Mouse (Mus musculus): Measurements from ENCODE around the gene Wdfy3. TPM values are rescaled to one million over a fixed set of nuclear protein-coding genes. Genes with fewer than 3 reads are reported as not detected.
"Not testable (repeated sequence)": the region's sequence is repeated elsewhere in the genome, so short reads cannot be mapped to it uniquely, and the experiment has no call there.

Gene Wdfy3
- total RNA-seq, 2 experiments from 2014 or later, result 8.4 to 19.4 TPM

- no peak for ATAC-seq (replicated peaks; ENCODE audit: low FRiP score, low TSS enrichment, poor library complexity, severe bottlenecking)
Measured at GRCm38 (mm10) chr5:102009606-102010005, 60.1 kb downstream of the Wdfy3 start.

DNA sequence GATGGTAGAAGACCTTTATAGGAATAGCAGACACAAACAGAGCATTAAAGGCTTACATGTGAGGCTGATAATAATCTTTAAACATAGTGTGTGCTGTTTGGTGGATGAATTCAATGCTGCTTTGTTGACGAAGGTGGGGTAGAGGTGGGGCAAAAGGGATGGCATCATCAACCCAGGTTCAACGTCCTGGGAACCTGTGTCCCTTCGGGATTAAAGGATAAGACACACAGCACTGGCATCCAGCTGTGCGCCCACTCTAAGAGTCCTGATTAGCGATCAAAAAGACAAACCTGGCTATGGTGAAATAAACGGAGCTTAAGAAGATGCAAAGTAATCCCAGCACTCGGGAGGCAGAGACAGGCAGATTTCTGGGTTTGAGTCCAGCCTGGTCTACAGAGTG is 61.0 kb downstream of the Wdfy3 start:
- ATAC-seq (replicated peaks; ENCODE audit: low FRiP score, low TSS enrichment, poor library complexity, severe bottlenecking), result no peak

DNA sequence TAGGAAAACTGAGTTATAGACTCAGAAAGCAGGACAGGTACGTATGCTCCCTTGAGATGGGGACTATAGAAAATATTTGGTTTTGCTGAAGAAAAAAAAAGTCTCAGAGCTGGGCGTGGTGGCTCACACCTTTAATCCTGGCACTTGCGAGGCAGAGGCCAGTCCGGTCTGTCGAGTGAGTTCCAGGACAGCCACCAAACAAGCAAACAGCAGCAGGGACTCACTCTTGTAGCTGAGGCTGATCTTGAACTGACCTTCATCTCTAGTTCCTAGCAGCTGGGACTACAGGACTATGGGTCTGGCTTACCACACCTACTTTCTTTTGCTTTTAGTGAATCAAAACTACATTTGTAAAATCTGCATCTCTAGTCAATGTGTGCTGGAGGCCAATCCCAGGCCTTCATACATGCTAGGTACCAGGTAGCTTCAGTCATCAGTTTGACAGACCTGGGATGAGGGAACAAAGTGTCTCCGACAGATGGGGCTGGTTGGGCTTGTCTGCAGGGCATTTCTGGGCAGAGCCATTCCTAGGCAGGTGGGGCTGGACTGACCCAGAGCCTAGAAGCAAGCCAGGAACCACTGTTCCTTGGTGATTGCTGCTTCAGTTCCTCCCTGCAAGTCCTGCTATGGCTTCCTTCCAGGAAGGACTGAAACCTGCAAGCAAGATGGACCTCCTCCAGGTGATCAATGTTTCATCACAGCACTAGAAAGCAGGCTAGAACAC is 63.3 kb downstream of the Wdfy3 start:
- no peak for ATAC-seq (replicated peaks; ENCODE audit: low FRiP score, low TSS enrichment, poor library complexity, severe bottlenecking)

DNA sequence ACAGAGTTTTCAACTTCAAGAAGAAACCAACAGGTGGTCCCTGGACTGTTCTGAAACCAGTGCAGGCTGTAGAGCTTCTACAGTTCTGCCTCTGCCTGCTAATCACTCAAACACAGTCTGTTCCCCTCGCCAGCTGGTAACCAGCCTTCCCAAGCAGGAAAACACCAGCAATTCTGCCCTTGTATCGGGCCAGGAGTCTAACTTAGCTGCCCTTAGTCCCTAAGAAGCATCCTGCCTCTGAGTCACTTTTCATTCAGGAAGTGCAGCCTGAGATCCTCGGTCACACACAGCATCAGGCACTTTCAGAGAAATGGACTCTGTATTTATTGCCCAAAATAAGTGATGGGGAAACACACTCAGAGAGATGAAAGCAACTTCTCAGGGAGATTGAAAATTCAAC is 66.3 kb downstream of the Wdfy3 start:
- ATAC-seq (replicated peaks; ENCODE audit: low FRiP score, low TSS enrichment, poor library complexity, severe bottlenecking), result no peak

DNA sequence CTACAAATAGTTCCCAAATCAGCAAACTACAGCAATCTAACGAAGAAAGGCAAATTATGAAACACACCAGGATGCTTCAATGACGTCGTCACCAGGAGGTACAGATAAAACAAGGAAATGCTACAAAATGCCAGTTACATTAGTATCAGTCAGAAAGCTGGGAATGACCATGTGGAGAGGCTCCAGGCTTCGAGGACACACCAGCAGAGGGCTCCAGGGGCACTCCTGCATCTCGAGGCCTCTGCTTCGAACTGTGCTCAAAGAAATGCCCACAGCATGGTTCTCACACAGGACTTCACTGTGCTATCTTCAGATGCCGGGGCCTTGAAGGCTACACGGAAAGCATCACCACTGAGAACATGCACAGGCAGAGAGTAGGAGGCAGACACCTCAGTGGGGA is 68.7 kb downstream of the Wdfy3 start:
- ATAC-seq (replicated peaks; ENCODE audit: low FRiP score, low TSS enrichment, poor library complexity, severe bottlenecking), result no peak

DNA sequence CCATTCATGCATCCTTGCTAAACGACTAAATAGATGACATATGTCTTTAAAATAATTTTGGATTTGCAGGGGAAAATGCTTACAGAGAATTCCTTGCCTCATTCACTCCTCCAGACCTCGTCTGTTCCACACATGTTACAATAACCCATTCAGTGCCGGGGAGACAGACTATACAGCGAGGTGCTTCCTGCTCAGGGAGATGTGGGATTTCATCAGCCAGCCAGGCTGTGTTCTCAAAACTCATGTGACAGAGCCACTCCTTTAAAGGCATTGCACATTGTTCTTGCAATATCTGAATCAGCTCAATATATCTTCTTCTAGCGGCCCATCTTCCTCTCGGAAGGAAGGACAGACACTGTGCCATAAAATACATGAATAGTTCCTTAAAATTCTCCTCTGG is 70.8 kb downstream of the Wdfy3 start:
- ATAC-seq (replicated peaks; ENCODE audit: low FRiP score, low TSS enrichment, poor library complexity, severe bottlenecking), result no peak

DNA sequence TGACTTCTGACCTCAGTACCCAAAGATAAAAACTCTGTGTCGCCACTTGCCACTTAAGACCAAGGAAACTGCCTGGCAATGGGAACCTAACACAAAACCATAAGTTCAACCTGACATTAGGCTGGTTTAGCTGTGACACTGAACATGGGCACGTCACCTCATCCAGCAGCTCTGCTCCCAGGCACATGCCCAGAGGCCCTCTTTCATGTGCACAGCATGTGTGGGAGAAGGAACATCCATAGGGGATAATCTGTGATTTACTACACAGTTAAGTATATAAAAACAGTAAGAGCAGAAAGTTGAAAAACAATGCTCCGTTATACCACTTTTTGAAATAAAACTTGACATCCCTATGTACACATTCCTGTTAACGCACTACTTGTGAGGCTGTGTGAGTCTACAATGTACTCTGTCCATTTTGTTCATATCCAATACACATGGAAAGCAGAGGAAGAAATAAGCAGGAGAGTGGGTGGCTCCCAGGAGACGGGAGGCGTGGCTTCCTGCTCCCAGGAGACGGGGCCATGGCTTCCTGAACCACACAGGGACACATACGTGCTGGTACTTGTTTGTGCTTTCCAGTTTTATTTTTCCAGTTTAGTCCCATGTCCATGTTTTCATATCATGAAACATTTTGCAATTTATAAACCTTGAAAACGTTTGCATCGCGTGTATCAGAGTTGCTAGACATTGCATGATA is 73.5 kb downstream of the Wdfy3 start:
- ATAC-seq (replicated peaks; ENCODE audit: low FRiP score, low TSS enrichment, poor library complexity, severe bottlenecking), result no peak

DNA sequence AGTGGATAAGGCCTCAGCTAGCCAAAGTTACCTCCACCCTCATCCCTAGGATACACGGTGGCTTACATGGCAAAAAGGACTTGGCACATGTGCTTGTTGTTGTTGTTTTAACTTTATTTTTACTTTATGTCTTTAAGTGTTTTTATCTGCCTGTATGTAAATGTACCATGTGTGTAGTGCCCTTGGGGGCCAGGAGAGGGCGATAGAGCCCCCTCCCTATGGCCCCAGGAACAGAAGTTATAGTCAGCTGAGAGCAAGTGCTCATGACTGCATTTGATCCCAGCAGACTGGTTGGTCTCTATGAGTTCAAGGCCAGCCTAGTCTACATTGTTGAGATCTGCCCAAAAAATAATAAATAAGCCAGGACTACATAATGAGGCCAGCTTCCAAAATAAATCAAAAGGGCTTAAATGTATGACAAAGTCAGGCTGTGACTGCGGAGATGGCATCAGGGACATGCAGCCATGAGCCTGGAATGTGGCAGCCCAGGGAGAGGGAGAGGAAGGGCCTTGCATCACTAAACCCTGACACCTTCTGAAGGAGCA is 74.2 kb downstream of the Wdfy3 start:
- peak; percentile 81 for ATAC-seq (replicated peaks; ENCODE audit: low FRiP score, low TSS enrichment, poor library complexity, severe bottlenecking)

DNA sequence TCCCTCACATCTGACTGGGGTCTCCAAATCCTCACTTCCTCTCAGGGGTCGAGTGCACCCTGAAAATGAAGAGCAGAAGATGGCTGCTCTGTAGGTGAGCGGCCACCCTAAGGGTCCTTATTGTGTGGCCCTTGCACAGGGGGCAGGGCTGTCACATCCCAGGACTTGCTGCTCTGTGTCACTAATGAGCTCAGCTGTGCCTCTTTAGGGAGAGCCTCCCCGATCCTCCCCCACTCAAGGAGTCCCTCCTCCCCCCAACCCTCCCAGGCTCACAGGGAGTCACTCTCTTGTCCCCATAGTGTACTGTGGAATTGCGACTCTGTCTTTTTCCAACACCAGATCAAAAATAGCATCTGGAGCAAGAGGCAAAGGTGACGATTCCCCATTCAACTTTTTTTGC is 75.7 kb downstream of the Wdfy3 start:
- ATAC-seq (replicated peaks; ENCODE audit: low FRiP score, low TSS enrichment, poor library complexity, severe bottlenecking), result no peak

- ATAC-seq (replicated peaks; ENCODE audit: low FRiP score, low TSS enrichment, poor library complexity, severe bottlenecking), result no peak
Measured at GRCm38 (mm10) chr5:101992969-101993670, 76.6 kb downstream of the Wdfy3 start.

DNA sequence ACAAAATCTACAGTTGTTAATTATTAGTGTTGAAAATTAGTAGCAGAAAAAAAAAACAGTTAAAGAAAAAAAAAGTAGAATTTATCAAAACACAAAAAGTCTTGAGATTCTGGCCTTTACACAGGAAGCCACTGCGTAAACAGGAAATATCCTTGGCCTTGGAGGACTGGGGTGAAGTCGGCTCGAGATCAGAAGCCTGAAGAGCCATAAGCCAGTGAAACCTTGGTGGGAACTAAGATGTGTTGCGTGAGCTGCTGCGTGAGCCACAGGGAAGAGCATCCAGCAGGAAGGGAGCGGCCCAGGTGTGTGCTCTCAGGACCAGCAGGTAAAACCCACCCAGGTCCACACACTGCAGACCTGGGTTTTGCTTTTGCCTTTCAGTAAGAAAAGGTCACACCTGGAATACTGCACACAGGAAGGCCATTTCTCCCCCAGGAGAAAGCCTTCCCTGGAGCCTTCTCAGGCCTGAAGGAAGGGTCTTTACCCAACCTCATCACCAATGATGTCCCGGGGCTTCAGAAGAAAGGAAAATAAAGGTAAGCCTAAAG is 79.3 kb downstream of the Wdfy3 start:
- no peak for ATAC-seq (replicated peaks; ENCODE audit: low FRiP score, low TSS enrichment, poor library complexity, severe bottlenecking)

GRCm38 (mm10) chr5:101988476-101988875 is 81.2 kb downstream of the Wdfy3 start:
- ATAC-seq (replicated peaks; ENCODE audit: low FRiP score, low TSS enrichment, poor library complexity, severe bottlenecking), result no peak

GRCm38 (mm10) chr5:101986694-101987093 is 83.0 kb downstream of the Wdfy3 start:
- ATAC-seq (replicated peaks; ENCODE audit: low FRiP score, low TSS enrichment, poor library complexity, severe bottlenecking), result no peak

DNA sequence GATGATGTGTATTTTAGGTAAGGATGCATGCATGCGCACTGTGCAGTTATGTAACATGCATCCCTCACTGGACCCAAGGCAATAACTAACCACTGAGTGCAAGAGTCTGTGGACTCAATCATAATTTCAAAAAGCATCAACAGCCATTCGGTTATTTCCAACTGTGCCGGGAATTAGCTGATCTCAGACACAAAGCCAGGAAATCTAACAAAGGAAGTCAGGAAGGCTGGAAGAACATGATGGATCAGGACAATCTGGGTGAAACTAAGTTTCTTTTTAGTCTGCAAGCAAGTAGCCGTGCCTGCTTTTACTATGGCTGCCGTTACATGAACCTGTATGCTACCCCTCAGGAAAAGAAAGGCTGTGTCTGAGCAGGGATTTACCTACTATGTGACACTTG is 87.5 kb downstream of the Wdfy3 start:
- no peak for ATAC-seq (replicated peaks; ENCODE audit: low FRiP score, low TSS enrichment, poor library complexity, severe bottlenecking)

DNA sequence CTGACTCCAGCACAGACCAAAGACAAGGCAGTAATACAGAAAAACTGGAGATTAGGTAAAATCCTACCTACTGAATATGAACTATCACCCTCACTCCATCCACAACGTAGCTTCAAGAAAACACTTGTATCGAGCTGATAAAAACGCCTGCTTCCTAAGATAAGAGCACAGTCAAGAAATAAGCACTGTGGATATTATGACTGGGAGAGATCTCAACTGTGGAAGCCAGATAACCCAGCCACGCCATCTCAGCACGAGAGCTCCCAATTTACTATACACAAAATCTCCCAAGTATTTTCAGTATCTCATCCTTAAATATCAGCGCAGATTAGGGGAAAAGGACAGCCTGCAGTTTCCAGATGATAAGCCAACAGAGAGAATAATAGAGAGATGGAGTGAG is 90.1 kb downstream of the Wdfy3 start:
- peak; percentile 95 for ATAC-seq (replicated peaks; ENCODE audit: low FRiP score, low TSS enrichment, poor library complexity, severe bottlenecking)

DNA sequence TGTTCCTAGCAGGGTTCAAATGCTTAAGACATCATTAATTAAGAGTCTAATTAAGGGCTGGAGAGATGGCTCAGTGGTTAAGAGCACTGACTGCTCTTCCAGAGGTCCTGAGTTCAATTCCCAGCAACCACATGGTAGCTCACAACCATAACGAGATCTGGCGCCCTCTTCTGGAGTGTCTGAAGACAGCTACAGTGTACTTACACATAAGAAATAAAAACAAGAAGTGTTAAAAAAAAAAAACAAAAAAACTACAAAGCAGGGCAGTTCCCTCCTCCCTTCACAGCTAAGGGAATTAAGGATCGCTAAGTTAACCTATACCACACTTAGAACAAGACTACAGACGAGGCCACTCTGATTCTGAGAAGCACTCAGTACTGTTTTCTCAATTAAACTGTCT is 97.1 kb downstream of the Wdfy3 start:
- ATAC-seq (replicated peaks; ENCODE audit: low FRiP score, low TSS enrichment, poor library complexity, severe bottlenecking), result not testable (repeated sequence)

GRCm38 (mm10) chr5:101968153-101968851 is 101.4 kb downstream of the Wdfy3 start:
- ATAC-seq (replicated peaks; ENCODE audit: low FRiP score, low TSS enrichment, poor library complexity, severe bottlenecking), result peak; percentile 51

GRCm38 (mm10) chr5:101967832-101968152 is 101.9 kb downstream of the Wdfy3 start:
- no peak for ATAC-seq (replicated peaks; ENCODE audit: low FRiP score, low TSS enrichment, poor library complexity, severe bottlenecking)

DNA sequence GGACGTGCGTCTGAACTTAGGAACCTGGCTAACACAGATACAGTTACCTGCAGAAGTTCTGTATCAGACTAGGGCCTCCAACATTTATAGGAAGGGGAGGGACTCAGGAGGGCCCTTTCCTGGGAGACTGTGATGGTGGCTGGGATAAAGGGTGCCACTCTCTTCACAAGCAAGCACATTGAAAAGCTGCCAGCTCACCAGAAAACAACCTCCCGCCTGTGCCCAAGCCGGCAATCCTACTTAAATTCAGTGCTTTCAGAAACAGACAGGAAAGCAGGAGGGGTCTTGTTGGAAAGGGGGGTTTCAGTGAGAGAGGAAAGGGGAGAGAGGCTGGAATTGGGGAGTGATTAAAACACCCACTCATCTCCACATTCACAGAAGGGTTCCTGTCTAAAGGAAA is 106.9 kb downstream of the Wdfy3 start:
- no peak for ATAC-seq (replicated peaks; ENCODE audit: low FRiP score, low TSS enrichment, poor library complexity, severe bottlenecking)

GRCm38 (mm10) chr5:101959369-101959768 is 110.4 kb downstream of the Wdfy3 start:
- ATAC-seq (replicated peaks; ENCODE audit: low FRiP score, low TSS enrichment, poor library complexity, severe bottlenecking), result no peak

Measured in megakaryocyte-erythroid progenitor cell, adult 5-6 weeks (primary cell).